Mouse (Mus musculus) right cerebral cortex, adult 18-20 months (tissue): Measurements from ENCODE around the gene Cerkl.

Source experiments
- DNase-seq: peaks from one replicate; pipeline ENCODE4 v3.0.0; 2022; ENCODE audit warnings: mixed read lengths

The Cerkl gene

DNA sequence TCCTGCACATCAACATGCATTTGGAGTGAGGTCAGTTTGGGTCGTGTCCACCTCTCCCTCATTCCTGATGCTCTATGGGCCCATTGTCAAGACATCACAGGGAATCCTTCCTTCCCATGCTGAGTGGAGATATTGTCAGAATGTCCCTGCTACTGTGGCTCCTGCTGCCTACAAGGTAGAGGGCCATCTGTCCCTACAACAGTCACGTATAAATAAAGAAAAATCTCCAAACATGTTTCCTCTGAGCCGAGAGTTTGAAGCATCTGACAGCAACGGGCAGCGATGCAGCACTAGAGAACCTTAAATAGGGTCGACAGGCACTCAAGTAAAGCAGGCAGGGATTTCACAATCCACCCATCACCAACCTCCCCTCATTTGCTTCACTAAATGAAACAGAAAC, 13.7 kb downstream of the Cerkl start:
- DNase-seq: no peak

DNA sequence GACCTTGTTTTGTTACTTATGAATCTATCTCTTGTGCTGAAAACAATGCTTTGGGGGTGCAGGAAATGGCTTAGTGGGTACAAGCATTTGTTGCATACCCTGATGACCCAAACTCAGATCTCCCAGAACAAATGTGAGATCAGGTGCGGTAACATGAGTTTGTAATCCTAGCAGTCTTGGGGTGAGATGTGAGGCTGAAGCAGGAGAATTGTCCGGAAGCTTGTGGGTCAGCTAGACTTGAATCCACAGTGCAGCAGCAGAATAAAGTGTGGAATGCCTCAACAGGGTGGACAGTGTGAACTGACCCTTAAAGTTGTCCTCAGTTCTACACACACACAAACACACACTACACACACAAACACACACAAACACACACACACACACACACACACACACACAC, 14.4 kb downstream of the Cerkl start:
- DNase-seq: no peak

DNA sequence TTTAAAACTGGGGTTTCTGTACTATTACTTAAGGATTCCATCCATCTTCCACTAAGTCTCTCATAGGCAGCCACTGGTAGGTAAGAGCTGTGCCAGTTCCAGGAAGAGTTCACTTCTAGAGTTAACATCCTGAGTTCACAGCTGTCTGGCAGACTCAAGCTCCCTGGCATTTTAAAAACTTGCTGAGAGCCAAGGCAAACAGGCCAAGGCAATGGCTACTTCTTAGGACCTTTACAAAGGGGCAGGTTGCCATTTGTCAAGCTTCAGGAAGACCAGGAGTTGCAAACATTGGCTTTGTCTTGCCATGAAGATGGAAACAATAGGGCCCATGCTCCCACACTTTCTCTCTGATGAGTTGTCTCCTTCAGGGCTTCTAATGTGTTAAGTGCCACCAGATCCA, 26.5 kb downstream of the Cerkl start:
- DNase-seq: no peak

DNA sequence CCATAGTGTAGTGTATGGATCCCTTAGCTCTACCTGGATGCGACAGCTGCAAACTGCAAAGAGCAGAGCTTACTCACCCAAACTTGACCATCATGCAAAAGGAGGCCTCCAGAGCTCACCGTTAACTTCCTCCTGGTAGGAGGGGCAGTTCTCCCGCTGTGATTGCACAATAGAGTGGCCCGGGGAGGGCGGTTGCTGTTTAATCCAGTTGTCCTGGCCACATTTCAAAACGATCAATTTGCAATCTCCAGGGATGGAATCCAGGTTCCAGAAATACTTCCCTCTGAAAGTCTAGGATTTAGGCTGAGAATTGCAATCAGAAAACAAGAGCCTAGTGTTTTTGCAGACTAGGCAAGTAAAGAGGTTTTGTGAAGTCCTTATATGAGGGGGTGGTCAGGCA, 26.9 kb downstream of the Cerkl start:
- DNase-seq: no peak

DNA sequence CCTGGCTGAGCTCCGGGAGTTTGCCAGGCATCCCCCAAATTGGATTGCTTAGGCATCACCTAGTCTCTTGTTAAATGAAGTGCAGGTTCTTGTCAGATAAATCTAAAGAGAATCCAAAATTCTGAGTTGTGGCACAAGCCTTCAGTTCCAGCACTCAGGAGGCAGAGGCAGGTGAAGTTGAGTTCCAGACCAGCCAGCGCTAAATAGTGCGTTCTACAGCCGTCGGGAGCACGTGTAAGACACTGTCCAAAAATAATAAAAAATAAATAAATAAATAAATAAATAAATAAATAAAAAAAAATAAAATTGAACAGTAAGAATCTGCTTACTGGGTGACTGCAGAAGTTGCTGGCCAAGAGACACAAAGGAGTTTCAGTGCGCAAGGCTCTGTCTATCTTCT, 27.5 kb downstream of the Cerkl start:
- DNase-seq: no peak

DNA sequence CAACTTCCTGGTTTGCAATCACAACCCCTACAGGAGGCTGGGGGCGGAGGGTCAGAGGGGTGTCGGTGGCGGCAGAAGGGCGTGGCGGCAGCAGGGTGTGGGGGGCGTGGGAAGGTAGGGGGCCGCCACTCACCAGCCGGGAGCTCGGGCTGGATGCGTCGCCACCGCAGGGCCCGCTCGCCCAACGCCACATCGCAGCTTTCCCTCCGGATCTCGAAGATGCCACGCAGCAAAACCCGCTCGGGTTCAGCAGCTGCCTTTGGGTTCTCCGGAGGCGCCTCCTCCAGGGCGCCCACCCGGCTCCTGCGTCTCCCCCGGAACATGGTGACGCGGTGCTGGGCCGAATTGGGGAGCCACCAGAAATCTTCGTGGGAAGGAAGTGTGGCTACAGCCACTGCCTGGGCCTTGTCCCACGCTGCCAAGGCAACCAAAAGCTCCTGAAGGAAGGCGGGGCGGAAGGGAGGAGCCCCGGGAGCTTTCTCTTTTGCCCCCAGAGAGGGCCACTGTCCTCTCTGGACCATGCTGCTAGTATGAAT, 27.9 kb downstream of the Cerkl start:
- peak; percentile 23 for DNase-seq

DNA sequence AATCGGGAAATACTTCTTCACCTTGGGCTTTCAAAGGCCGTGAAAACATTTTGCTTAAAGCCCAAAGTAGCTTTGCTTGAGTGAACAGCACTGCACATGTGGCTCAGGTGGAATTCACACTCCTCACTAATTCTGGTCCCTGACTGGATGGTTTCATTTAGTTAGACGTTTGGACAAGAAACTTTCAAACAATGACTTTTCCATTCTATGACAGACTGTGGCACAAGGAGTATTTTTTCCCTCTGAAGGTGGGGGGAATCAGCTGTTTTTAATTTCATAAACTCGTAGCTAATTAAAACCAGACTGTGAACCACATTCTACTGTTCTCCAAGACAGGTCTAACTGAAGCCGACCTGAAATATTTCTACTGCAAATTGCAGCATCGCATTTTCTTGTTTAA, 28.6 kb downstream of the Cerkl start:
- no peak for DNase-seq

DNA sequence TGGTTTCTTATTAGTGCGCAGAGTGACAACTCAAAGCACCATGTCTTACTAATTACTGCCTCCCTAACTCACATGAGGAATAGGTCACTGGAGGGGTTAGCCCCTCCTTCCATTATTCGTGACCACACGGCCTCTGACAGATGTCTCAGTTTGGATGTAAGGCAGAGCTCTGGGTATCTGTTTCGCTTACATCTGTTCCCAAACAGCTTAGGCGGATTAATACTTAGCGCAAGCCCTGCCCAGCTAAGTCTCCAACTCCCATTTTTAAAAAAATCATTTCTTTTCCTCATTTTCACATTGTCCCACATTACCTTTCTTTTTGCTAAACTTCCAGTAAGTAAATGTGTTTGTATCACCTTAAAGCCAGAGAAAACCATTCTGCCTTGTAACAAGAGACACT, 34.9 kb downstream of the Cerkl start:
- no peak for DNase-seq

DNA sequence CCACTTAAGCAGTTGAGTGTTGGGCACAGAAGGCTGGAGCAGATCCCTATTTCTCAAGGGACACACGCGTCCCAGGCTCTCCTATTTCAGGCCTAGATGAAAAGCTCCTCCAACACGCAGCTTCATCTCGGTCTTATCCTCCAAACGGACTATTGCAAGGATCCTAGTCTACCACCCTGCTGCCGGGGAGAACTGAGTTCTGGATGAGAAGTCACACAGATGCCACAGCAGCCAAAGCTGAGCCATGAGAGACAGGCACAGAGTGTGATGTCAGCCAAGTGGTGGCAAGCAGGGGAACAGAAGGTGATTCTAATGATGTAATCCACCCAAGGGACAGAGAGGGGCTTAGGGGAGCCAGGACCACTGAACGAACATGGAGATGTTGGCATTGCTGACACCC, 42.1 kb downstream of the Cerkl start:
- DNase-seq: no peak

DNA sequence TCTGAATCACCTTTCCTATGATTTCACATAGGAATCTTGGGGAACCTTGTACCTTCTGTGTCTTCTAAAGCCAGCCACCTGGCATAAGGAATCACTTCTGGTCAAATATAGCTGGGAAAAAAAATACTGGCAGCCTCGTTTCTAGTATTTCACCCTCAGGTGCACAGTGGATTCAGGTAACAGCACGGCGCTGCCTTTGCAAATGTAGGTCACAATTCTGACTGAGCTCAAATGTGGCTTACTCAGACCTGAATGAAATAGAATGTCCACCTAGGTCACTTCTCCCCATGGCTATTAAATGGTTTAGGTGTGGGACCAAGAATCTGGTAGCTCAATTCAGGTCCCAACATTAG, 45.7 kb downstream of the Cerkl start:
- no peak for DNase-seq

DNA sequence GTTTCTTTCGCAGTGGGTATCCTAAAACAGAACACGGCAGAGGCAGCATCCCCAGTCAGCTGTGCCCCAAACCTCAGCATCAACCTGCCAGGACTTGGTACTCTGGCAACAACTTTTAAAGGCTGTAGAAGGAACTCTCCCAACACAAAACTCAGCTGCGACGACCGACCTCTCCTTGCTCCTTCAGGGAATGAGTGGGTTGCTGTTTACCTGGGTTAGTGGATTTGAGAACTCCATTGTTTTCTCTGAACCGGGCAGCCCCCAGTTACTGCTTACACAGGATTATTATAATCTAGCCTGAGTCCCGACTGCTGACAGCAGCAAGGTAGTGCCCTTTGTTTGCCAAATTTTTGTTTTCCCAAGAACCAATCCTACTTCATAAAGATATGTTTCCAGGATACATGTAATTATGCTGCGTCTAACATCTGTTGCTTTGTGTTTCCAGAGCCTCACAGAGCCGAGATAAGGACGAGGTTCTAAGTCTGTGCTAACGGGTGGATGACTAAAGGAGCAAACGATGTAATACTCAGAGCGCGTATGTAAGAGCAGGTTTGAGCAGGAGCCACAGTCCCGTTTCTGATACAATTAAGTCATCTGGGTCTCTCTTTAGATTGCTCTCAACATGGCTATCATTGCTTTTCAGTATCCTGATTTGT, 46.2 kb downstream of the Cerkl start:
- no peak for DNase-seq

DNA sequence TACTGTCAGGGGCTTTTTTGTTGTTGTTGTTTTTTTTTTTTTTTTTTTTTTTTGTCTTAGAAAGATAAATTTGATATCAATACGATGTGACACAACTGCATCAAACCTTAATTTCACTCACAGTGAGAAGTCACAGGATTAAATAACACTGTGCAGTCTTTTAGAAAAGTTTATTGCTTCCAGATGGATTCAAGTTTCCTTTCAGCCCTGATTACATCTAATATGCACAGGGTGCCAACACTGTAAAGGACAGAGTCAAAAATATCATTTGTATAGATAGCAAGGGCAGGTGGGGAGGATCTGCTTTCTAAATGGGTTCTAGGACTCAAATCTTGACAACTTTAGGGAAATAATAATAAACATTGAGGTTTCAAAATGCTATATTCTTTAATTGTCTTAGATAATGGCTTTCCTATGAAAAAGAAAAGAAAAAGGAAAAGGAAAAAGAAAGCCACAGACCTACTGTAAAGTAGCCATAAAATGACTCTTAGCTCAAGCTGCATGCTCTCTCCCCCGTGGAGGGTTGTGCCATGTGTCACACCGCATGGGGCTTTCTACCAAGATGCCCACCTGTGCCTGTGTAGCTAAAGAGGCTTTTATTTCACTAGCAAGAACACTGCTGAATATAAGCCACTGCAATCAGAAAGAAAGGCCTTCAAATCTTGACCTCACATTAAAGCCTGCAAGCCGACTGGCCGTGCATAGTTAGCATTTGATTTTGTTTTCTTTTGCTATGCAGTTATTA, 50.8 kb downstream of the Cerkl start:
- DNase-seq: no peak

DNA sequence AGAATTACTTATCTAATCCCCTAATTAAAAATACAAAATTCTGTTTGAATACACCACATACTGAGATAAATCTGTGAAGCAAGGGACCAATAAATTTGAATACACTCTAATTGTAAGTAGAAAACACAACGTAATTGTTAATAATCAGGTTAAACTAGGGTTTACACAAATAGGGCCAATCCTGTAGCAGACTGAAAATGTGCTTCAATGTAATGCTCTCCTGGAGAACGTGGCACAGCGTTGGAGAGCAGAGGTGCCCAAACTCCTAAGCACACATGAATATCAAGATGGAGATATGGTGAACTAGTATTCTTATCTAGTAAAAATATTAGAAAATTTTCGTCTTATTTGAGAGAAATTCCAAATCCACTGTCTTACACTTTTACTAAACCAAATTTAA, 56.5 kb downstream of the Cerkl start:
- DNase-seq: no peak

DNA sequence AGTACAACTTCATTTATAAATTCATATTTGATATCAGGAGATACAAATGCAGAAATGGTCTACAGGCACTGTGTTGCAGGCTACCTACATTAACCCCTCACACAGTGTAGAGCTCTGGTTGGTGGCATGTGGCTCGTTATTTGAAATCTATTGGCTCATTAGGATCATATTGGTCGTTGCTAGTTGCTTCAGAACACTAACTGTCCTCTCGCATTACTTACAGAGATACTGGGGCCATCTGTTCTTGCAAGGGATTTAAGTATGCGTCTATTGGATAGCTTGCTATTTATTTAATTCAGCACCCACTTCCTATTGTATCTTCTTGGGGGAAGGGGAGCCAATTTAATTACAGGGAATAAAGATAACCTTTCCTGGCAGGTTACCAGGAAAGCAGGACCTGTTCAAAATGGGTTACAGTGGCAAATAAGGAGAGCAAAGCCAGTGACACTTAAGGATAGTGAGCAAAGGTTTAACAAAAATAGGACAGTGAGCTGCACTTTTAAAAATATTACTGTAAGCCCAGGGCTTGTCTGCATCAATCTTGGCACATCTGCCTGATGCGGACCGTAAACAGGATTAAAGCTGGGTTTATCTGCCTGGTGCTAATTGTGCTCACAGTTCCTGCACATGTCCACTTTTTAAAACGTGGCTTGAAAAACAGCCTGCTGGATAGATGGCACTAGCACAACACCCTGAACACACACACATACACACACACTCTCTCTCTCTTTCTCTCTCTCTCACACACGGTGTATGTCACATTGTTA, 57.2 kb downstream of the Cerkl start:
- DNase-seq: no peak

DNA sequence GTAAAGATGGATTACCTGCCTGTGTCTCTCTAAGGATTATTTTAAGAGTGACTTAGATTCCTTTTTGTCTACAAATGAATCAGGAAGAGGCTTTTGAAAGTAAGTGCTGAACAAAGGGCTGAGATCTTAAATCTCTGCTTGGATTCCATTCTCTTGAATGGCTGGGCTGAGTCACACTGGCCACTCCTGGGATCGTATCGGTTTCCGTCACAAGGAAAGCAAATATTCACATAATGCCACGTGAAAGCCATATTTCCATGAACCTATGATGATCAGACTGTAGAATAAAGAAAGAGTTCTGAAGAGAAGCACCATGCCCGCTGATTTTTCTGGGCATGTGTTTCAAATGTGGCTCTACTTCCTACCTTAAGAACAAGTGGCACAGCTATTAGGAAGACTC, 57.8 kb downstream of the Cerkl start:
- no peak for DNase-seq

DNA sequence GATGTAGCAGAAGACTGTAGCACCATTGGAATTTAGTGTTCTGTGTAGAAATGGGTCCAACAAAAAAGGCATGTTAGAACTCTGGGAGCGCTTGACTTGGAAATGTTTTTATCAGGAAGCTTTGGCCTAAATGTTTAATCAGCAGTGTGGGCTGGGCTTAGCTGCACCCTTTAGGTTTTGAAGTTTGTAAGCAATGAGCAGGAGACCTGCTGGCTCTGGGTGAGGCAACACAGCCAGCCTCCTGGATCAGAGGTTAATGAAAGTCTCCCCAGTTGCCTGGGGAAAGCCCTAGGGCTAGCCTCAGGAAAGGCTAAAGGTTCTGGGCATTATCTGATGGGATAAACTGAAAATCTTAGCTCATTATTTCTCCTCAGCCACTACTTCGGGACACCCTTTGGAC, 58.2 kb downstream of the Cerkl start:
- no peak for DNase-seq

DNA sequence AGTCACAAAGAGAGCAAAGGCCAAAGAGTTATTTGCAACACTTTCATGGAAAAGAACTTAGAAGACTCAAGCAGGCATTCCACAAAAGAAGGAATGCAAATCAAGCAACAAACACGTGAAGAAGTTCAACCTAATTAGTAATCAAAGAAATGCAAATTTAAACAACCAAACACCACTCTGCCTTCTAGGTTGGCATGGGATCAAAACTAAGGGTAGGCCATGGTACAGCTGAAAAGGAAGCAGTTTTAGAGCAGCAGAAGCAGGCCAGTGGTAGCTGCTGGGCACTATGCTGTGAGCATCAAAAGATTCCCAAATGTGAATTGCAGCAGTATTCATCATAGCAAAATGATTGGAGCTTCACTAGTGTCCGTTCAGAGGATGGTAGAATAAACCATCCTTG, 59.5 kb downstream of the Cerkl start:
- DNase-seq: no peak

DNA sequence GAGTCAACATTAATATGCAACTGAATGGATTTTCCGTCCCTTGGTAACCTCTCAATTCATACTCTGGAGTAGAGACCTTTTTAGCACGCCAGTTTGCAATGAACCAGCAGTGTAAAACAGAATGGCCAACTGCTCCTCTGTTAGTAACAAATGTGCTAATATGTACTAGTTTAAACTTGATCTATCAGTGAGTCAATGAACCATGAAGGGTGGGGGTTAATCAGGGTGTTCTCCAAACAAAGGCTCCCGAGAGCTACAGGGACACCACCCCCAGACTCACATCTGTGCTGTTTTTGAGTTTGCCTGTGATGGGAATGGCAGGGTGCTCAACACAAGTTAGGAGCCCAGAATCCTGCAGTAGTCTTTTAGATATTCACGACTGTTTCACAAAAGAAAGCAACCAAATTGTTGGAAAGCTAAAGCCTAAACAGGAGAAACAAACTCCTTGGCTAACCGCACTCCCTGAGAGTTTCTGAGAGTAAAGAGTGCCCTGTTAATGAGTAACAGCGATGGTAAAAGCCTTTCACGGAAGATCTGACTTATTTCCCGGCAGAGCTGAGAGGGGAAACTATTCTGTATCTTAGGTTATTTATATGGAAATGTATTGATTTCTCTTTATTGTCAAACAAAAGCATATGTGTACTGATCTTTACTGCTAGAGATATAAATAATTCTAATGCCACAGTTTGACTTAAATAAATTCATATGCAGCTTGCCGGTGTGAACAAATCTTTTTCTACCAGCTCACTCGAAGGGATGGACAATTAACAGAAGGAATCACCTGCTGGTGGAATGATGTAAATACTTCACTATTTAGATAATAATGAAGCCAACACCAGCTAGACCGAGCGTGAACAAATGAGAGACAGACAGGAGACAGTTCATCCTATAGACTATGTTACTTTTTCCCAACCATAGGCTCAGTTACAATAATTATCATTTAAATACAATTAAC, 77.2 kb downstream of the Cerkl start:
- DNase-seq: no peak

DNA sequence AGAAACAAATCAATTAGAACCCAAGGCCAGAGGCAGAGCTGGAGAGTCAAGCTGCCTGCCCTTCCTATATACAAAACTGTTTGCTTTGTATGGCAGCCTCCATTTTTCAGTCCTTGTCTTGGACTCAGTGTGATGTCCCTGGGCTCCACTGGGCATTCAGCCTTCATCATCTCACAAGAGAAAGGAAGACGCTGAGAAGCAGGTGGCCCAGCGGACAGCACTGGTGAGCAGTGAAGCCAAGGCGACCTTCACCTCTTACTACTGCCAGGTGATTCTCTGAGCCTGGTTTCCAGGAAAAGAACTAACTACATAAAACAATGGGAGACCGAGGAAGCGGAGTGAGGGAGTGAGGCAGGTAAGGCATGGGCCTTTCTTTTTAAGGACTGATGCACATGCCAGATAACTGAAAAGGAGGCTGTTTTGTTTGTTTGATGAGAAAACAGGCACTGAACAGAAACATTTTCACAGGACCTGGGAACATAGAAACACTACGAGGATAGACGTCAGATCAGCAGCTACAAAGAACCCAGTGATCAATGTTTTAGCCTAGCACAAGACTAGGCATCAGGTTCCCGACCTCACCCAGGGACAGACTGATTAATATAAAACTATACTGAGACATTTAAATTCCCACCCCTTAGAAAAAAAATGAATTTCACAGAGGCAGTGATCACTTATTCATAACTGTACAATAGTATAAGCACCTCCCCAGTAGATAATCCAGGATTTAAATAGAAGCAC, 78.1 kb downstream of the Cerkl start:
- no peak for DNase-seq

DNA sequence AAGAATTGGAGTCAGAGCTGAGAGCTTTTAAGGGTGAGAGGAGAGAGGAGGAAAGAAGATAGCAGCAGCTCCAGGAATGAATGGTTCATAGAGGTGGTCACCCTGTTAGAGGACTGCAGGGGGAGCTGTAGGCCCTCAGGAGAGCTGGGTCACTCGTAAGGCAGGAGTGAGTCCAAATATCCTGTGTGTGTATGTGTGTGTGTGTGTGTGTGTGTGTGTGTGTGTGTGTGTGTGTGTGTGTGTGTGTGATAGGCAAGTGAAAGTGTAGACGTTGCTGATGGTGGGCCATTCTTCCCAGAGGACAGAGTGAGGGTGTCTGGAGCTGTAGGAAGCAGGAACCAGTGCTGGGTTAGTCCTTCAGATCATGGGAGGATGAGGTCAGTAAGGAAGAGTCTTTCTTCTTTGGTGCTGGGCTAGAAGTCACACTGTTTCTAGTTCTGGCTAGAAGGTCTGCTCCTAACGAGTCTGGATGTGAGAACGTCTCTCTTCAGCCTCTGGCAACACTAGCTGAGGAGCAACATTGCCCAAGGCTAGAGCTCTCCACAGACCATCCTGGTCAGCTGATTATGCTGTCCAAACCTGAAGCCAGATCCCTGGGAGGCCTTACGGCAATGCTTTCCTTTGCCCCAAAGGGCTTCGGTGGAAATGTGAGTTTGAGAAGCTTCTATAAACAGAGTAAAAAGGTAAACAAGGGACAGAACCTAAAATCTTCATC, 83.9 kb downstream of the Cerkl start:
- DNase-seq: no peak

DNA sequence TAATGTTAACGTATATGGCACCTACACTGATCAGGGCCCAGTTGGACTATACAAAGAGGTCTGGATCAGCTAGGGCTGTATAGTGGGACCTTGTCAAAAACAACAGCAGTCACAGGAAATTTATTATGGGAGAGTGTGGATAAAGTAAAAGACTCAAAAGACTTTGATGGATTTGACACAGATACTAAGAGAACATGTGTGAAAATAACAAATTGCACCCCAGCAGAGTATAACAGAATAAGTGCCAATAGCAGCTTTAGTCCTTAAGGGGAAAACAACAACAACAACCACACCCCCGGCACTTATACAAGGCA, 84.5 kb downstream of the Cerkl start:
- no peak for DNase-seq
